Mouse (Mus musculus) spleen, adult 18-20 months (tissue): ENCODE measurements around the gene Tbx21.

Experiments
- DNase-seq, 2 experiments: peaks; one replicate each; pipeline ENCODE4 v3.0.0; 2022; ENCODE audit warnings: mixed read lengths in 2 of 2

The Tbx21 gene

DNA sequence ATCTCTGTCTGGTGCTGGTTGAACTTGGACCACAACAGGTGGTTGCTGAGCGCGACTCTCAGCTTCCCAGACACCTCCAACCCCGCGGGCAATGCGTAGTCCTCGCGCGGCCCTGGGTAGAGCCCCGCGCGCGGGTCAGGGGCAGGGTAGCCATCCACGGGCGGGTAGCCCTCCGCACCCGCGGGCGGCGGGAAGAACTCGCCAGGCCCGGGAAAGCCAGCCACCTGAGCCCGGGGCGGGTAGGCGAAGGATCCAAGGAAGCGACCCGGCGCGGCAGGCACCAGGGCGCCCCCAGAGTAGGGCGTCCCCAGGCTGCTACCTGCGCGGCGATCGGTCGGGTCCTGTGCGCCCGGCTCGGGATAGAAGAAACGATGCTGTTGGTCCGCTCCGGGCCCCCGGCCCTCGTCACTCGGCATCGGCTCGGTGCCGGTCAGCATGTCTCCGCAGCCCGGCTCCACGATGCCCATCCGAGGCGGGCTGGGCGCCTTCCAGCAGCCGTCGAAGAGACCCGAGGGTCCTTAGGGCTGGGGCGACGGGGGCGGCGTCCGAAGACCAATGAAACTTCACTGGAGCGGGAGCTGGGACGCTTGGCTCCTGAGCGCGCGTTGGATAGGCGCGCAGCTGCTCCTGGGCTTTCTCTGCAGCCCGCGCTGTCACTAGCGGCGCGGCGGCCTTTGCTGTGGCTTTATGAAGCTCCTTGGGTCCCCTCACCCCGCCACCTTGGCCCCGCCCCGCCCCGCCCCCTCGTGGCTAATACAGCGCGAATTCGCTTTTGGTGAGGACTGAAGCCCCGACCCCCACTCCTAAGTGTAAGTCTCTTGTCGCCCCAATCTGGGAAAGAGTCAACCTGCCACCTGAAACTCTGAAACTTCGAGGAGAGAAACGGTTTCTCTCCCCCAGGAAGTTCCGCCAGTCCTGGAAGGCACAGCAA is at the start of gene Tbx21:
Tbx21 (minus strand) TSS at position 661 of the 931 bp plus-strand sequence.
- DNase-seq: no peak

DNA sequence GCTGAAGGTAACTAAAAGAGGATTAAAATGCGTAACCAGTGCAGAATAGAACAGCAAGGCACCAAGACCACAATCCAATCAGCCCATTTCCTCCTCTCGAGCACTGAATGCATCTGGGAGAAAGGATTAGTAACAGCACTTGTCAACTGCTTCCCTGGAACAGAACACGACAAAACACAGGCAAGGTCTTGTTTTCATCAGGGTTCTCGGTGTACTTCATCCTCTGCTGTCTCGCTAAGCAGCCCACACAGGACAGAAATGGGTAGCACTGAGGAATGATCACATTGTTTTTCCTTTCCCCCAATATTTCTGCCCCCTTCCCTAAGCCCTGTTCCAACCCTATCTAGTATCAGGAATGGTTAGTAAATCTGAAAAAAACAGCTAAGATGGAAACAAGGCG is 45.2 kb upstream of the Tbx21 start:
- no peak for DNase-seq

DNA sequence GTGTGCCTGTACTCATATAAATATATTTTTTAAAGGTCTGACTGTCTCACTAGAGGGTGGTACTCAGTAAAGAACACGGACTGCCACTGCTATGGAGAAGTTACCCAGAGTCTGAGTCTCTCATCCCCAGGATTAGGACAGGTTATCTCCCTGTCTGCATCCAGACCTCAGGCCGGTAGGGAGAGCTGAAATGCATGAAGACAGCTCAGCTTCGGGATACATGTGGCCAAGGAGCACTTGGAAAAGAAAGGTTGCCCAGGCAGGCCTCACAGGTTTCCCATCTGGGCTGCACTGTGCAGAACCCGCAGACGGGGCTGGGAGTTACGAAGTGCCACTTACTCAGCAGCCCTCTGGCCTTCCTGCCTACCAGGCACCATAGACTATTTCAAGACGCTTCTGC is 41.9 kb upstream of the Tbx21 start:
- DNase-seq: no peak

DNA sequence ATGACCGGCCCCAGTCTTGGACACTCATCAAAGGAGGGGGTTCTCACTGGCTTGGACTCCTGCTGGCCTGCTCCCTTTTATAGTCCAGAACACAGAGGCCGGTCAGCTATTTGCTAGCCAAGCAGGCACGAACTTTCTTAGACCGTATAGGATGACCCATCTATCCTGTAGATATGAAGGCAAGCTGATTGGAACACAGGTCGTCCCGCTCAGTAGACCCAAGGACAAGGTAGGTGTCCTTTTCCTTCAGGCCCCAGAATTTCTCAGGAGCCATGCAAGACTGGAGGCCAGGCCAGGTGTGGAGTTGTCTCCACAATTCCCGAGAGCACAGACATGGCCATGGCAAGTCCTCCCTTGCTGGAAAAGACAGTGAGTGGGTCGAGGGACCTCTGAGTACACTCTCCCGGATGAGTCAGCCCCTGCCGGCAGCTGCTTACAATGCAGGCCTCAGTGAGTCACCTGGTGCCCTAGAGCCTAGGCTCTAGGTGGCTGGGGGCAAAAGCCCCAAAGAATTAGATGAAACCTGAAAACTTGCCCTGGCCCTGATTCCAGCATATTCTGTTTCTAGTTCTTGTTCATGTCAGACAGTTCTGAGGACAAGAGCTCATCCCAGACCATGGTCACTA is 37.6 kb upstream of the Tbx21 start:
- DNase-seq: no peak

DNA sequence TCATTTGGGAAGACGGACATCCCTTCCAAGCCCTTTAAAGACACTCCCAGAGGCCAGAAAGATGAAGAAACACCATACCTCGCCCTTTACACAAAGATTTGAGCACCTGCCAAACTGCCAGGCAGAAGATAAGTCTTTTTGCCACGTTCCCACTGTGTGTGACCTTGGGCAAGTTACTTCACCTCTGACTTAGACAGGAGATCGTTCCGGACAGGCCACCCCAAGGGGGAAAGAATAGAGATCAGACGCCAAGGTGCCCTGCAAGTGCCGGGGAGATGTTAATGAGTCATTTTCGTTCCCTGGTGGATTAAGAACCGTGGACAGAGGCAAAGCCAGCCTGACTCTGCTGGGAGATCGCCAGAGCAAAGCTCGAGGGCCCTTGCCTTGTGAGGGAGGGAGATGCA is 36.9 kb upstream of the Tbx21 start:
- peak in 1 of 2 experiments; percentile 6 for DNase-seq

DNA sequence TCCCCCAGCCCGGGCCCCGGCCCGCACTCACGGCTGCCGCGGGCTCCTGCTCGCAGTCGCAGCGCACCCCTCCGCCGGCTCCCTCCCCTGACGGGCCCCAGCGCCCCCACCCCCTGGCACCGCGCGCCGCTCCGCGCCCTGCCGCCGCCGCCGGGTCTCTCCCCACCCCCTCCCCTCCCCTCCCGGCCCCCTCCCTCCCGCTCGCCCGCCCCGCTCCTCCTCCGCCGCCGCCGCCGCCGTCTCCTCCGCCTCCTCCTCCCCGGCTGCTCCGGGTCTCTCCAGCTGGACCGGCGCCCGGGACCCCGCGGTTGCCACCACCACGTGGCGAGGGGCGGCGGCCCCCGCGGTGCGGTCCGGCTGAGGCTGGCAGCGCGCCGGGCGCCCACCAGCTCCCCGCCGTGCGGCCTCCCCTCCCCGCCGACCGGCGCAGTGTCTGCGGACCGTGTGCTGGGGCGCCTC is 36.2 kb upstream of the Tbx21 start, which contains the start of gene Tbkbp1:
Tbkbp1 (minus strand) TSS at position 153 of the 459 bp plus-strand sequence.
- DNase-seq: peak in 1 of 2 experiments; percentile 24

DNA sequence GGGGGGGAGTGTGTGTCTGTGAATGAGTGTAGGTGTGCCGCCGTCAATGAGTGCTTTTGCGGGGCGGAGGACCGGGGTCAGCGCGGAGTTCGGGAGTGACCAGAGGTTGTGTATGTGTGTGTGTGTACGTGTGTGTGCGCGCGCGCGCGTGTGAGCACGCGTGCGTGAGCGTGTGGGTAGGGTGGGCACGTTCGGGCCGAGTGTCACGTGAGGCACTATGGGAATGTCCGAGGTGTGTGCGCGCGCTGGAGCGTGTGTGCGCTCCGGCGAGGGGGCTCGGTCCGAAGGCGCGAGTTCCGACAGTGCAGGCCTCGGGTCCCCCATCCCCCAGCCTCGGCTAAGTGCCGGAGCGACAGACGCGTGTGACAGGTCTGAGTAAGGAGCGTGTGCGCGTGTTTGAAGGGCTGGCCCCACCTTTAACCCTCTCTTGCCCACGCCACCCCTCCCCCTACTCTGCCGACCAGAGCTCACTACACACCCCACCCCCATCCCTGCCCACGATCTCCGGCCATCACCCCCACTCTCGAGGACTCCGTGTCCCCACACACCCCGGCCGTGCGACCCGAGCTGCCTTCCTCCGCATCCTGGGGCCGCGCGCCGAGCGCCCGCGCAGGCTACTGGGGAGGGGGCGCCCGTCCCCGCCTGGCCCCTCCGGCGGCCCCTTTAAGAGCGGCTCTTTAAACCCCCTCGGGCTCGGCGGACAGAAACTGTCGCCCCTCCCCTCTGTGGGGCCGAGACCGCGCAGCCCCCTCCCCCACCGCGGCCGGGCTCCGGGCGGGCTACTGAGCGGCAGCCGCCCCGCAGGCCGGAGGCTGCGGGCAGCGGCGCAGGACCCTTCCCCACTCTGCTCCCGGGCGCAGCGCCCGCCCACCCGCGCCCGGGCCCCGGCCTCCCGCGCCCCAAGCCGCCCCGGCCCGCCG is 35.5 kb upstream of the Tbx21 start:
- peak in 1 of 2 experiments; percentile 26 for DNase-seq

DNA sequence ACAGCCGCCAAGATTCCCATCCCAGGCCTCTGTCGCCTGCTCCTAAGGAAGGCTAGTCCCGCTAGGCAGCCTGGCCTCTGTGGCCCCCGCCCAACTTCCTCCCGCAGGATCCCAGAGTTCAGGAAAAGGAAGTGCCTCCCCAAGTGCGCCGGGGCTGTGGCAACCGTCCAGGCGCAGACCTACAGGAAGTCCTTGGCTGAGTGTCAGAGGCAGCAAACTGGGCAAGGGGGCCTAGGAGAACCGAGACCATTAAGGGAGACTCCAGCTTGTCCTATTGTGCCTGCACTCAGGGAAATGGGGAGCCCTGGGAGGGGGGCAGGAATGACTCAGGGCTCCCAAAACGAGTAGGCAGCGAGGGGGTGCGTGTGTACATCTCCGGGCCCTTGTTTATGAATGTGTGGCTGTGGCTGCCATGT is 34.9 kb upstream of the Tbx21 start:
- DNase-seq: peak in 1 of 2 experiments; percentile 47

DNA sequence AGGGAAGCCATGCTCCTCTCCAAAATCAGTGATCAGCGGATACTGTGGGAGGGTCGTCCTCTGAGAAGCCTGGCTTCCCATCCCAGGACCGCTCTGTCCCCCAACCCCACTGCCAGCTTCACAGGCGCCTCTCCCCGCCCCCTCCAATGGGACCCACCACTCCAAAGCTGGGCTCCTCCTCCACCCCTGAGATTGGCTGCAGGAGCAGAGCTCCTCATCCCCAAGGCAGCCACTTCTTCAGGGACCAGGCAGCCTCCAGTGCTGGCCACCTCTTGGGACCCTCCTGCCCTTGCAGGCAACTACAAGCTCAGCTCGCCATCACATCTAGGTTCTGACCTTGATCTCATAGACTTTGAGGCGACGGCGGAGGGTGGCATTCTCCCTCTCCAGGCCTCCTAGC is 33.9 kb upstream of the Tbx21 start:
- no peak for DNase-seq

DNA sequence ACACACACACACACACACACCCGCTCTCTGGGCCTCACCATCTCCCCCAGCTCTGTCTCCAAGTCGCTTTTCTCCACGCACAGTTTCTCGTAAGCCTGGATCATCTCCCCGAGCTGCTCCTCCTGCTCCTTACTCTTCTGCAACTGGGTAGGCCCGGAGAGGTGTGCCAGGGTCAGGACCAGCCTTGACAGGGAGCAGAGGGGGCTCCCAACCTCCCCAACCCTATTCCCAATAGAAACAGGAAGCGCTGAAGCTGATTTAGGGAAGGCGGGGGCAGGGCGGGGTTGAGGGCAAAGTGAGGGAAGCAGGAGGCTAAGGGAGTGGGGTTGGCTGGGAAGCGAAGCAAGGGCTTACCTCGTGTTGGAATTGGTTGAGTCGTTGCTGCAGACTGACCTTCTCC is 33.5 kb upstream of the Tbx21 start:
- no peak for DNase-seq

DNA sequence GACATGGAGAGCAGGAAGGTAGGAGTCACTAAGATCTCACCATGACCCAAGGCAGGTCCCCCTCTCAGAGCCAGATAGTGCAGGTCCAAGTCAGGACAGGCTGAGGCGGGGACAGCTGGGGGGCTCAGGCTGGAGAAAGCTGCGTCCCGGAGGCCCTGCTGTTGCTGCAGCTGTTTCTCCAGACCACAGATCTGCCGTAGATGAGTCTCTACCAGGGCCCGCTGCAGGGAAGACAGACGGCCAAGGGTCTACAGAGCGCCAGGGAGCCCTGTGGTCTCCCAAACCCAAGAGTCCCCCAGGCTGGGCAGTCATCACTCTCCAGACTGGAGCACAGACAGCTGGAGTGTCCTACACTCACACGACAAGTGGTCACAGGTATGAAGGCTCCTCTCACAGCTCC is 32.2 kb upstream of the Tbx21 start:
- DNase-seq: no peak

DNA sequence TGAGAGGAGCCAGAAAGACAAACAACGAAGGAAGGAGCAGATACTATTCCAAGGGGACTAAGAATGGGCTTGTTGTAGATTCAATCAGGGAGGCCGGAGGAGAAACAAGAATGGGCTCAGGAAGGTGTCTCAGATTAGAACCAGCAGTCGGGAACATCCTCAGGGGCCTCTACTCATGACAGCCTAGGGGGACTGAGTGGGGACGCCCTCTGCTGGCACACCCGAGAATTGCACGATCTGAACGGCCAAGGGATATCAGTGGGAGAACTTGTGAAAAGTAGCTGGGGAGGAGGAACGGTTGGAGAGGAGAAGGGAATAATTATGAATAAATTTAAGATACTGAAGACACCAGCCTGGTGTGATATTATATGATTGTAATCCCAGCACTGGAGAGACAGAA is 31.6 kb upstream of the Tbx21 start:
- peak in 1 of 2 experiments; percentile 84 for DNase-seq

DNA sequence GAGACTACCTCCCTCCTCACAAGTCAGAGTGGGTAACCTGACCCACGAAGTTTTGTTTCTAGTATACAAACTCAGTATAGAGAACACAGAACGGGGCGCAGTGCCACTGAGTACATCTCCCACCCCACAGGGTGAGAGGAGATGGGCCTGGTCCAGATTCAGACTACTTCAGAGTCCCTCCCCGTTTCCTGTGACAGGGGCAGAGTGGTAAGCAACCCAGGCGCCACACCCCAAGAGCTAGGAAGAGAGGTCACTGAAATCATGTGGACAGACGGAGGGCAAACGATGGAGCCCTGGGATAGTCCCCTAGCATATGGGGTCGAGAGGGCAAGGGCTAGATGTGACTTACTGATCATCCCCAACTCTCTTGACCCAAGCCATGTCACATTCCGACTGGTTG is 30.8 kb upstream of the Tbx21 start:
- DNase-seq: peak in 1 of 2 experiments; percentile 13

DNA sequence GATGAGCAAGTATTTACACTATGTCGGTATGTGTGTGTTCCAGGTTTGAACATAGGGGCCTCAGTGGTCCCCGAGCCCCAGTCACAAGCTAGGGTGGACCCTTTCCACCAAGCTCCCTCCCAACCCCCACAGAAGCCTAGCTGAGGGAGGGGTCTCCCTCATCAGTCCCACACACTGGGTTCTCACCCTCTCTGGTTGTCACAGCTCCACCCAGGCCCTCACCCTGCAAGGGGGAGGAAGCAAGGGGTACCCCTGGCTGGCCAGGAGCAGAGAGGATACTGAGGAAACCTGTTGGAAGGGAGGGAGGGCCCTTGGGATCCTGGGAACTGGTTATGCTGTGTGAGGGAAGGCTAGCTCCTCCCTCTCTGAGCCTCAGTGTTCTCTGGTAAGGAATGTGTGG is 30.2 kb upstream of the Tbx21 start:
- peak in 1 of 2 experiments; percentile 16 for DNase-seq

DNA sequence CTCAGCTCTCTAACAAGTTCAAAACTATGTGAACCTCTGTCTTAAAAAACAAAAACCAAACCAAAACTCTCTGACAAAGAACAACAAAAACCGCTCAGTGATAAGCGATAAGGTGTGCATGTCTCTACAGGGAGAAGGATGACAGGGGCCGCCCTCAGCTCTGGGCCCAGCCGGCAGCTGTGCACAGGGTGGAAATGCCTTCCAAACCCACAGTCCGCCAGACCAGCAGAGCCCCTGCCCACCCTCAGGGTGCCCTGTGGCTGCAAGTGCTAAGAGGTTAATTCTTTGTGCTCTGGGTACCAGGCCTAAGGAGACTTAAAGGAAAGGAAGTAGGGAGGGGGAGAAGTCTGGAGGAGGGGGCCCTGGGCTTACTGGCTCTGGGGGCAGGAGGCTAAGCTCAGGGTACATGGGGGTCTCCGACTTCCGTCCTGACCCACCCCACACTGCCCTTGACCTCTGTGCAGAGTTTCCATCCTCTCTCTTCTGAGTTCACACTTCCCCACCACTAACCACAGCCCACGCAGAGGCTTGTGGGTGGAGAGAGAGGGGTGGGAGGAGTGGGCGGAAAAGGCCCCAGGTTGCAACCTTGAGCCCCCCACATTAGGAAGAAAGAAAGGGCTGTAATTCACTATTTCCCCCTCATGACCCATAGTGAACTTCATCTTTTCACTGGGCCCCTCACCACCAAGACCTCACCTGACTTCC is 28.2 kb upstream of the Tbx21 start:
- DNase-seq: peak; percentile 56 to 59

DNA sequence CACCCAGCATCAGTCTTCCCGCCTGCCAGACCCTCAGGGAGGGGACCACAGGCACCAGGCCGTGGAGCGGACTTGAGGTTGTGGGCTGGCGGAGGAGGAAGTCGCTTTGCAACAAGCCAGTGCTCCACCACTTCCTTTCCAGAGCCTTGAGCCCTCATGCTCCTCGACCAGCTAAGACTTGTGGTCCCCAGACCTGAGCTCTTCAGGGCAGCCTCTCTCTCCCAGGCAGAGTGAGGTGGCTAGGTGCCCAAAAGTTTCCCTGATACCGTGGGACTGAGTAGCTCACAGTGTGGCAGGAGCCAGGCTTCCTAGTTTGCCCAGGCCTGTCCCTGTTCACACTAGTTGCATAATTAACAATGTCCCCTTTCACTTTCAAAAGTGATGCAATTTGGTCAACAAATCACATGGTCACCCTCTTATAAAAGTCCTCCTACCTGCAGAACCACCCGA is 27.1 kb upstream of the Tbx21 start:
- DNase-seq: peak; percentile 69 to 79

DNA sequence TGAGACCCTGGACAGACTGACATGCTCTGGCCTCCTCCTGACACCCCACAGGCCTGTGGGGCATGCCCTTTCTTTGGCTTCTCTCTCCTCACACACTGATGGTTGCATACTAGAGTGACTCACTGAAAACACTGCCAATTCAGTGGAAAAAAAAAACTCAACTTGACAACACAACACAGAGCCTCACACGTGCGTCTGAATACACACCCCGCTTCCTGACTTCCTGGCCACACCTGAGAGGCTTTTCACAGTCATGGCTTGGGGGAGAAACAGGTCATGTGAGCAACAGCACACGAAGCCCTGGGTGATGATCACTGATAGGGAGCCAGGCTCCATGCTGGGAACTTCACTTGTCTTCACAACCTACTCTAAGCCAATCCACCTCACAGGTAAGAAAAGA is 25.7 kb upstream of the Tbx21 start:
- DNase-seq: no peak

DNA sequence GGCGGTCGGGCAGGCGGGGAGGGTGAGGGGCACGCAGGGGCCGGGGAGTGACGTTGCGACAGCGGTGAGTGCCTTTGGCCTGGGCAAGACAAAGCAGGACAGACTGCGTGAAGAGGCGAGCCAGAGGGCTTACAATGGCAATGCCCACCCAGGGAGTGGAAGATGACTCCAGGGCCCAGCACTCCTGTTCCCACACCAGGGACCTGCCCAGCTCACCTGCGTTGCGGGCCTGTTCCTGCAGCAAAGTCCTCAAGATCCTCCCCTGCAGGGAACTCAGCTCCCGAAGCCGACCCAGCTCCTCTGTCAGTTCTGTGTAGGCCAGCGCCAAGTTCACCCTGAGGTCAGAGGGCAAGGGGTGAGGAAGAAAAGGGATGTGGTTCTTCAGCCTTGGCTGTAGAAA is 24.1 kb upstream of the Tbx21 start:
- DNase-seq: no peak

DNA sequence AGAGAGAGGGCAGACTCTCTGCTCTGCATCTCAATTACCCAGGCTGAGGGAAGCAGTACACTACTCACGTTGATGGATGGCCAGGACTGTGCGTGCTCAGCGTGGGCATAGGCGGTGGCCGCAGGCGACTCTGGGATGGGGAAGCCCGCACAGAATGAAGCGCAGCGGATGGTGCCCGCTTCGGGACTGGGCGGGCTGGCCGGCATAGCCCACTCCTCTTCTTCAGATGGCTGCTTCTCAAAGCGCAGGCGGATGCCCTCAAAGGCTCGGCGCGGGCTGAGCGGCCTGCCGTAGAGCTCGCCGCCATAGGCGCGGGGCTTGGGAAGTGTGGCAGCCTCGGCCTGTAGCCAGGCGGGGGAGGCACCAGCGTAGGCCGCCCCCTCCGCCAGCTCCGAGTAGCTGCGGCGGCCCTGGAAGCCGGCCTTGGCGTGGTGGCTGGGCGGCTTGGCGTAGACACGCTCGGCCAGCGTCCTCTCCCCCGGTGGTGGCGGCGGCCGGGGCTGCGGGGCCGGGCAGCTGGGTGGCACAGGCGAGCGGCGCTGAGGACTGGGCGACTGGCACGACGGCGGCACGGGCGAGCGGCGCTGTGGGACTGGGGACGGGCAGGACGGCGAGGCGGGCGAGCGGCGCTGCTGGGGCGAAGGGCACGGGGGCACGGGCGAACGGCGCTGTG is 23.6 kb upstream of the Tbx21 start:
- DNase-seq: no peak

DNA sequence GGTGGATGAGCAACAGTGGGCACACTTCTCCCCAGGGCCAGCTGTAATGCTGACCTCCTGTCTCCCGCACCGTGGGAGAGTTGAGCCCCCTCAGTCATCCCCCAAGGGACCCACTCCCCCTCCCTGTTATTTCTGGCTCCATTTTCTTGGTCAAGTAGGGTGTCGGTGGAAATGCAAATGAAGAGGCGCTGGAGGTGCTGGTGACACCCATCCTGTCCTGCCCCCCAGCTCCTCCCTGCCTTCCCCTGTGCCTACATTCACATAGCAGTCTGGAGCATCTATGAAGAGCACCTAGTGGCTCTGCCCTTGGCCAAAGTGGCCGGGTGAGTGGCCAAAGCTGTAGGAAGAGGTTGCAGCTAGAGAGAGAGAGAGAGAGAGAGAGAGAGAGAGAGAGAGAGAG is 18.1 kb upstream of the Tbx21 start:
- no peak for DNase-seq

DNA sequence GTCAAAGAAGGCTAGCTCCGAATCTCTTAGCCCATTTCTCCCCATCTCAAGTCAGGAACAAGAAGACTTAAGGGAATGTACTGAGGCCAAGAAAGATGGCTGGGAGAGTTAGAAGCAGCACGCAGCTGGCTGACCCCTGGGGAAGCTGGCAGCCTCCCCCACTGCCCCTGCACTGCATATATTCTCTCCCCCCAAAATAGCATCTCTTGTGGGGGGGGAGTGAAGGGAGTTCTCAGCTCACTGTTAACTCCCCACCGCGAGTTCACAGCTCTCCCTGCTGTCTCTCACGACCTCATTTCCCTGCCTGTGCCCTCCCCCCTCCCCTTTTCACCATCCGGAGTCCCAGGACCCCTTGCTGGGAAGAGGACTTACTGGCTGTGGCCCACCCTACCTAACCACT is 17.1 kb upstream of the Tbx21 start:
- DNase-seq: no peak

DNA sequence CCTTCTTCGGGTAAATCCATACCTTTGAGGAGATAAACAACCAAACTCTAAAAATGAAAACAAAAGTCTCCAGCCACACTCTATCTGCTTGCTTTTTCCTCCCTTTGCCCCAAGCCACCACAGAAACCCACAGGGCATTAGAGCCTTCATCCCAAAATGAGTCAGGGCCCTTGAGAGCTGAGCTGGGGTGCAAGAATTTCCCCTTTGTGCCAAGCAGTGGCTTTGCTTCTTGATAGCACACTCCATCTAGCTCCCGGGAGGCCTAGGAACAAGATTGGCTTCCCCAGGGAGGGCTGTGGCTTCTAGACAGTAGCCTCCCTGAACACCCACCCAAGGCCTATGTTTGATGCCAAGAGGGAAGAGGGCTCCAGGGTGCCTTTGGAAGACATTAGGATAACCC is 16.6 kb upstream of the Tbx21 start:
- no peak for DNase-seq
